Mouse (Mus musculus): ENCODE measurements around the gene Rnase2b. TPM values are rescaled to one million over a fixed set of nuclear protein-coding genes. Genes with fewer than 3 reads are reported as not detected.

The Rnase2b gene
- polyA plus RNA-seq, 1 experiment from 2014 or later = not detected

GRCm38 (mm10) chr14:51142568-51142967 is 19.5 kb upstream of the Rnase2b start:
- H3K36me3 ChIP-seq = no peaks in the 10 kb centered on the region
- H3K4me3 ChIP-seq = no peak overlapping the region
- DNase-seq (ENCODE audit: low spot score) = no peak
- H3K9me3 ChIP-seq = no peaks in the 10 kb centered on the region
- no peaks in the 10 kb centered on the region for H3K4me1 ChIP-seq
- H3K27me3 ChIP-seq (ENCODE audit: insufficient read depth, poor library complexity, severe bottlenecking) = no peaks in the 10 kb centered on the region
- no peak overlapping the region for H3K27ac ChIP-seq
- WGBS = 68% methylated on average over 3 of the region's 3 CpGs

- no peak overlapping the region for H3K4me3 ChIP-seq
- peak; percentile 75 for DNase-seq (ENCODE audit: low spot score)
- H3K27me3 ChIP-seq (ENCODE audit: insufficient read depth, poor library complexity, severe bottlenecking) = no peaks in the 10 kb centered on the region
- H3K9me3 ChIP-seq = no peaks in the 10 kb centered on the region
- 65% methylated on average over 4 of the region's 4 CpGs for WGBS
- no peaks in the 10 kb centered on the region for H3K36me3 ChIP-seq
- H3K27ac ChIP-seq = no peak overlapping the region
- H3K4me1 ChIP-seq = 0 out of 2 replicates have a peak, but pooled peaks cover 6% of the 10 kb centered on the region
Observed at GRCm38 (mm10) chr14:51143287-51143686, 18.8 kb upstream of the Rnase2b start.

GRCm38 (mm10) chr14:51143937-51144336 is 18.1 kb upstream of the Rnase2b start:
- Histone ChIP-seq H3K27ac (no peak overlapping the region), H3K9me3 (no peaks in the 10 kb centered on the region), H3K4me1 (0 out of 2 replicates have a peak, but pooled peaks cover 6% of the 10 kb centered on the region), H3K27me3 (ENCODE audit: insufficient read depth, poor library complexity, severe bottlenecking) (no peaks in the 10 kb centered on the region), H3K4me3 (no peak overlapping the region), H3K36me3 (no peaks in the 10 kb centered on the region)
- DNase-seq (ENCODE audit: low spot score) = no peak
- WGBS = 62% methylated on average over 2 of the region's 2 CpGs

- Histone ChIP-seq H3K4me1 (0 out of 2 replicates have a peak, but pooled peaks cover 6% of the 10 kb centered on the region), H3K27ac (no peak overlapping the region), H3K27me3 (ENCODE audit: insufficient read depth, poor library complexity, severe bottlenecking) (no peaks in the 10 kb centered on the region), H3K36me3 (no peaks in the 10 kb centered on the region), H3K9me3 (no peaks in the 10 kb centered on the region), H3K4me3 (no peak overlapping the region)
- WGBS = 92% methylated on average over 4 of the region's 4 CpGs
- no peak for DNase-seq (ENCODE audit: low spot score)
Observed at GRCm38 (mm10) chr14:51144451-51144850, 17.6 kb upstream of the Rnase2b start.

GRCm38 (mm10) chr14:51145521-51145920 is 16.5 kb upstream of the Rnase2b start:
- Histone ChIP-seq H3K27me3 (ENCODE audit: insufficient read depth, poor library complexity, severe bottlenecking) (no peaks in the 10 kb centered on the region), H3K4me1 (0 out of 2 replicates have a peak, but pooled peaks cover 6% of the 10 kb centered on the region), H3K9me3 (no peaks in the 10 kb centered on the region), H3K27ac (no peak overlapping the region), H3K36me3 (no peaks in the 10 kb centered on the region), H3K4me3 (no peak overlapping the region)
- no peak for DNase-seq (ENCODE audit: low spot score)
- 84% methylated on average over 6 of the region's 6 CpGs for WGBS

GRCm38 (mm10) chr14:51146685-51147084 is 15.4 kb upstream of the Rnase2b start, which contains the start of gene Rnase1:
Gene Rnase1, minus strand, starts transcription at chr14:51146785.
- Histone ChIP-seq H3K9me3 (no peaks in the 10 kb centered on the region), H3K36me3 (no peaks in the 10 kb centered on the region), H3K27me3 (ENCODE audit: insufficient read depth, poor library complexity, severe bottlenecking) (no peaks in the 10 kb centered on the region), H3K4me3 (no peak within 1 kb of the TSS), H3K4me1 (0 out of 2 replicates have a peak, but pooled peaks cover 6% of the 10 kb centered on the region), H3K27ac (no peak within 1 kb of the TSS)
- 61% methylated on average over 2 of the region's 2 CpGs for WGBS
- no peak for DNase-seq (ENCODE audit: low spot score)

- H3K27ac ChIP-seq = no peak overlapping the region
- WGBS = 46% methylated on average over 3 of the region's 3 CpGs
- H3K4me3 ChIP-seq = no peak overlapping the region
Observed at GRCm38 (mm10) chr14:51148006-51148405, 14.1 kb upstream of the Rnase2b start.

GRCm38 (mm10) chr14:51149164-51149563 is 12.9 kb upstream of the Rnase2b start:
- H3K27me3 ChIP-seq (ENCODE audit: insufficient read depth, poor library complexity, severe bottlenecking) = no peaks in the 10 kb centered on the region
- H3K9me3 ChIP-seq = no peaks in the 10 kb centered on the region
- H3K27ac ChIP-seq = no peak overlapping the region
- WGBS = 59% methylated on average over 5 of the region's 5 CpGs
- no peak for DNase-seq (ENCODE audit: low spot score)
- H3K4me1 ChIP-seq = 0 out of 2 replicates have a peak, but pooled peaks cover 6% of the 10 kb centered on the region
- no peak overlapping the region for H3K4me3 ChIP-seq
- no peaks in the 10 kb centered on the region for H3K36me3 ChIP-seq

More at GRCm38 (mm10) chr14:51148006-51148405, 14.1 kb upstream of the Rnase2b start:
- no peaks in the 10 kb centered on the region for H3K9me3 ChIP-seq
- 0 out of 2 replicates have a peak, but pooled peaks cover 6% of the 10 kb centered on the region for H3K4me1 ChIP-seq
- H3K36me3 ChIP-seq = no peaks in the 10 kb centered on the region
- H3K27me3 ChIP-seq (ENCODE audit: insufficient read depth, poor library complexity, severe bottlenecking) = no peaks in the 10 kb centered on the region
- DNase-seq (ENCODE audit: low spot score) = no peak

GRCm38 (mm10) chr14:51150206-51150831 is 11.7 kb upstream of the Rnase2b start:
- H3K36me3 ChIP-seq = no peaks in the 10 kb centered on the region
- no peak for DNase-seq (ENCODE audit: low spot score)
- no peak overlapping the region for H3K27ac ChIP-seq
- no peaks in the 10 kb centered on the region for H3K9me3 ChIP-seq
- no peaks in the 10 kb centered on the region for H3K27me3 ChIP-seq (ENCODE audit: insufficient read depth, poor library complexity, severe bottlenecking)
- H3K4me1 ChIP-seq = 0 out of 2 replicates have a peak, but pooled peaks cover 6% of the 10 kb centered on the region
- WGBS = 70% methylated on average over 3 of the region's 3 CpGs
- no peak overlapping the region for H3K4me3 ChIP-seq

- H3K27me3 ChIP-seq (ENCODE audit: insufficient read depth, poor library complexity, severe bottlenecking) = no peaks in the 10 kb centered on the region
- DNase-seq (ENCODE audit: low spot score) = no peak
- 34% methylated on average over 5 of the region's 5 CpGs for WGBS
- H3K4me1 ChIP-seq = 0 out of 2 replicates have a peak, but pooled peaks cover 6% of the 10 kb centered on the region
- H3K4me3 ChIP-seq = no peak overlapping the region
- no peak overlapping the region for H3K27ac ChIP-seq
- no peaks in the 10 kb centered on the region for H3K9me3 ChIP-seq
- H3K36me3 ChIP-seq = no peaks in the 10 kb centered on the region
Observed at GRCm38 (mm10) chr14:51152249-51152870, 9.7 kb upstream of the Rnase2b start.

GRCm38 (mm10) chr14:51156056-51156735 is 5.9 kb upstream of the Rnase2b start:
- Histone ChIP-seq H3K27me3 (ENCODE audit: insufficient read depth, poor library complexity, severe bottlenecking) (no peaks in the 10 kb centered on the region), H3K27ac (no peak overlapping the region), H3K36me3 (no peaks in the 10 kb centered on the region), H3K9me3 (no peaks in the 10 kb centered on the region), H3K4me3 (no peak overlapping the region), H3K4me1 (no peaks in the 10 kb centered on the region)
- DNase-seq (ENCODE audit: low spot score) = no peak
- 82% methylated on average over 5 of the region's 5 CpGs for WGBS

GRCm38 (mm10) chr14:51156736-51157068 is 5.4 kb upstream of the Rnase2b start:
- Histone ChIP-seq H3K9me3 (no peaks in the 10 kb centered on the region), H3K27me3 (ENCODE audit: insufficient read depth, poor library complexity, severe bottlenecking) (no peaks in the 10 kb centered on the region), H3K36me3 (no peaks in the 10 kb centered on the region), H3K4me3 (no peak overlapping the region), H3K4me1 (no peaks in the 10 kb centered on the region), H3K27ac (no peak overlapping the region)
- no peak for DNase-seq (ENCODE audit: low spot score)
- 80% methylated on average over 4 of the region's 4 CpGs for WGBS

GRCm38 (mm10) chr14:51157072-51157471 is 5.0 kb upstream of the Rnase2b start:
- WGBS = 88% methylated on average over 1 of the region's 1 CpGs
- Histone ChIP-seq H3K4me3 (no peak overlapping the region), H3K27me3 (ENCODE audit: insufficient read depth, poor library complexity, severe bottlenecking) (no peaks in the 10 kb centered on the region), H3K4me1 (no peaks in the 10 kb centered on the region), H3K36me3 (no peaks in the 10 kb centered on the region), H3K9me3 (no peaks in the 10 kb centered on the region), H3K27ac (no peak overlapping the region)
- no peak for DNase-seq (ENCODE audit: low spot score)

Measured in heart, embryonic 10.5 days (tissue).